Mouse (Mus musculus): ENCODE results near the gene Cenpp. TPM values are rescaled to one million over a fixed set of nuclear protein-coding genes. Genes with fewer than 3 reads are reported as not detected.
A peak's percentile ranks its signal among the peaks of the same experiment; 100 is the strongest.

Cenpp gene
- total RNA-seq, 4 experiments from 2014 or later: 1.6 to 2.2 (median 2.0) TPM

GRCm38 (mm10) chr13:49530636-49531035 is 121.9 kb downstream of the Cenpp start:
- no peak for DNase-seq (ENCODE audit: low spot score in 2 of 2)

GRCm38 (mm10) chr13:49526235-49526634 is 126.3 kb downstream of the Cenpp start:
- no peak for DNase-seq (ENCODE audit: low spot score in 2 of 2)

- DNase-seq (ENCODE audit: low spot score in 2 of 2): no peak
These were observed 133.8 kb downstream of the Cenpp start for GRCm38 (mm10) chr13:49518761-49519160.

GRCm38 (mm10) chr13:49507176-49507575 is 145.4 kb downstream of the Cenpp start:
- no peak for DNase-seq (ENCODE audit: low spot score in 2 of 2)

- no peak for DNase-seq (ENCODE audit: low spot score in 2 of 2)
These were observed 146.8 kb downstream of the Cenpp start for GRCm38 (mm10) chr13:49505776-49506175.

- DNase-seq (ENCODE audit: low spot score in 2 of 2): no peak
These were observed 148.1 kb downstream of the Cenpp start, which contains the start of gene Ecm2 for GRCm38 (mm10) chr13:49504510-49504909. Gene Ecm2 (plus strand): TSS chr13:49504810.

- DNase-seq (ENCODE audit: low spot score in 2 of 2): no peak
These were observed 159.9 kb downstream of the Cenpp start, which contains the start of gene Tes3-ps for GRCm38 (mm10) chr13:49492376-49493368. Gene Tes3-ps (plus strand): TSS chr13:49493318.

GRCm38 (mm10) chr13:49485388-49485787 is 167.2 kb downstream of the Cenpp start:
- DNase-seq (ENCODE audit: low spot score in 2 of 2): no peak

- DNase-seq (ENCODE audit: low spot score in 2 of 2): peak; percentile 42 to 62
These were observed 172.0 kb downstream of the Cenpp start for GRCm38 (mm10) chr13:49480551-49480950.

GRCm38 (mm10) chr13:49480057-49480456 is 172.5 kb downstream of the Cenpp start:
- DNase-seq (ENCODE audit: low spot score in 2 of 2): peak in 1 of 2 experiments; percentile 53

- no peak for DNase-seq (ENCODE audit: low spot score in 2 of 2)
These were observed 173.2 kb downstream of the Cenpp start for GRCm38 (mm10) chr13:49479399-49479798.

- no peak for DNase-seq (ENCODE audit: low spot score in 2 of 2)
These were observed 173.7 kb downstream of the Cenpp start for GRCm38 (mm10) chr13:49478851-49479374.

GRCm38 (mm10) chr13:49477887-49478286 is 174.7 kb downstream of the Cenpp start:
- DNase-seq (ENCODE audit: low spot score in 2 of 2): no peak

- no peak for DNase-seq (ENCODE audit: low spot score in 2 of 2)
These were observed 179.9 kb downstream of the Cenpp start for GRCm38 (mm10) chr13:49472676-49473005.

- DNase-seq (ENCODE audit: low spot score in 2 of 2): no peak
These were observed 180.5 kb downstream of the Cenpp start for GRCm38 (mm10) chr13:49471981-49472675.

GRCm38 (mm10) chr13:49470806-49471205 is 181.8 kb downstream of the Cenpp start:
- no peak for DNase-seq (ENCODE audit: low spot score in 2 of 2)

GRCm38 (mm10) chr13:49470319-49470718 is 182.3 kb downstream of the Cenpp start:
- no peak for DNase-seq (ENCODE audit: low spot score in 2 of 2)

GRCm38 (mm10) chr13:49469002-49469401 is 183.6 kb downstream of the Cenpp start:
- DNase-seq (ENCODE audit: low spot score in 2 of 2): peak in 1 of 2 experiments; percentile 57

- DNase-seq (ENCODE audit: low spot score in 2 of 2): no peak
These were observed 185.0 kb downstream of the Cenpp start for GRCm38 (mm10) chr13:49467585-49467984.

GRCm38 (mm10) chr13:49466393-49467075 is 186.1 kb downstream of the Cenpp start:
- no peak for DNase-seq (ENCODE audit: low spot score in 2 of 2)

- no peak for DNase-seq (ENCODE audit: low spot score in 2 of 2)
These were observed 186.7 kb downstream of the Cenpp start for GRCm38 (mm10) chr13:49465875-49466274.

All from layer of hippocampus, adult 8-10 months (tissue).